Comparison of ENCODE assay signal across 8 mouse cellular contexts in the genomic region with DNA sequence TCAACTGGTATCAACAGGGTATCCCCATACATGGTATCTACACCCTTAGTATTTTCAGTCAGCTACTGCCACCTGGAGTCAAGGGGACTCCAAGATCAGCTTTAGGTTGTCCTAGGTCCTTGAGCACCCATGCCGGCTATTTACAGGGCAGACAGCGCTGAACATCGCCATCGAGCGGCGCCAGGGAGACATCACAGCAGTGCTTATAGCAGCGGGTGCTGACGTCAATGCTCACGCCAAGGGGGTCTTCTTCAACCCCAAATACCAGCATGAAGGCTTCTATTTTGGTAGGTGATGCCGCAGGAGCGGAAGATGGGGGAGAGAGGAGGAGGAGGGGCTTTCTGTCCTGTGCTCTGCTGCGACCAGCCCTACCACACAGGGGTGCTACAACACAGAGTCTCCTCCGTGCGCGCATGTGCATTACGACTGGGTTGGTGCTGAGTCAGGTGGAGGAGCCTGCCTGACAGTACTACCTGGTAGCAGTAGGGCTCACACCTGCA. TPM values are rescaled to one million over a fixed set of nuclear protein-coding genes. Genes with fewer than 3 reads are reported as not detected.
DNase-seq lines count a peak whose midpoint lies in the region; ATAC-seq and TF ChIP-seq lines count a peak whose summit lies in the region.

No protein-coding gene starts in this region.

- DNase-seq in adipocyte (ENCODE audit: low spot score) = peak; percentile 70
- DNase-seq in gastrocnemius, postnatal 14 days = peak; percentile 40
- peak; percentile 69 to 81 for DNase-seq in left cerebral cortex, postnatal 10 days (ENCODE audit: extremely low spot score in 1 of 2, low spot score in 2 of 2)
- DNase-seq in right cerebral cortex, postnatal 36 days (ENCODE audit: low spot score in 2 of 2) = peak; percentile 77 to 79

- TF ChIP-seq POLR2A in cortical plate, adult 2 months (IDR thresholded peaks at IDR 0.05; ENCODE audit: extremely low read depth, insufficient read depth, low read length) = peak; percentile 62; the same call in 1 of the 2 replicates

- peak overlapping the region; percentile 14; the same call in 1 of the 2 replicates for H3K9ac ChIP-seq in intestine, embryonic 15.5 days

- TF ChIP-seq CTCF in cortical plate, adult 2 months (IDR thresholded peaks at IDR 0.05; ENCODE audit: extremely low read depth, insufficient read depth, low read length) = peak; percentile 63

- peak overlapping the region; percentile 27 for H3K4me3 ChIP-seq in cortical plate, adult 2 months (ENCODE audit: insufficient read depth, low read length)
- H3K4me3 ChIP-seq in intestine, embryonic 15.5 days (replicated peaks) = peak overlapping the region; percentile 33; the same call in 1 of the 2 replicates

- no peak overlapping the region for H3K27ac ChIP-seq in cortical plate, adult 2 months (ENCODE audit: insufficient read depth, low read length)
- no peak overlapping the region for H3K27ac ChIP-seq in intestine, embryonic 15.5 days

- H3K9me3 ChIP-seq in intestine, embryonic 15.5 days = no peaks in the 10 kb centered on the region

- peak overlapping the region; percentile 59 for H3K4me2 ChIP-seq in intestine, embryonic 15.5 days (replicated peaks)

- no peaks in the 10 kb centered on the region for H3K4me1 ChIP-seq in cortical plate, adult 2 months (ENCODE audit: control insufficient read depth, insufficient read depth, low read length)
- H3K4me1 ChIP-seq in intestine, embryonic 15.5 days (replicated peaks) = peaks cover 14% of the 10 kb centered on the region

- WGBS in intestine, embryonic 15.5 days = 5% methylated on average over 16 of the region's 16 CpGs

- peak; percentile 93 for ATAC-seq in intestine, embryonic 15.5 days
- peak; percentile 60 for ATAC-seq in megakaryocyte-erythroid progenitor cell, adult 5-6 weeks (replicated peaks; ENCODE audit: low FRiP score, low TSS enrichment, poor library complexity, severe bottlenecking)
- no peak for ATAC-seq in erythroid progenitor cell, adult 5-6 weeks (replicated peaks; ENCODE audit: low FRiP score, poor library complexity, severe bottlenecking)

- H3K36me3 ChIP-seq in intestine, embryonic 15.5 days = no peaks in the 10 kb centered on the region

- H3K27me3 ChIP-seq in intestine, embryonic 15.5 days (replicated peaks) = no peaks in the 10 kb centered on the region

- intact Hi-C loops in gastrocnemius, postnatal 14 days (cut with DNase I; ENCODE audit: low total_unique reads) = no loop called here
- intact Hi-C loops in left cerebral cortex, postnatal 10 days (cut with DNase I) = loop anchor here (10.0 kb wide), 2 partner anchors 147 to 1073 kb away; a partner anchor contains a TSS

RNA-seq across cellular contexts. Expression of a gene that starts 14.4 kb away (rescaled TPM):
- polyA plus RNA-seq in cortical plate, adult 2 months (2012; rRNA removed) = 0.52 and 0.62 TPM in 2 replicates
- under 1 TPM; 0.04 to 0.06 TPM for total RNA-seq in gastrocnemius, postnatal 14 days (2021)
- polyA plus RNA-seq in intestine, embryonic 15.5 days (2015; fragmentation: Nextera tagmentation; extraction: Ambion mirVana) = 0.04 and 0.10 TPM in 2 replicates
- total RNA-seq in left cerebral cortex, postnatal 10 days (2021) = under 1 TPM; 0.73 to 0.79 TPM
- total RNA-seq in megakaryocyte-erythroid progenitor cell, adult 5-6 weeks (2014; fragmentation: Nextera tagmentation) = not detected in 2 replicates
- total RNA-seq in megakaryocyte-erythroid progenitor cell, adult 5-6 weeks (2017) = not detected in 2 replicates
- total RNA-seq in erythroid progenitor cell, adult 5-6 weeks (2015; ENCODE audit: low replicate concordance) = not detected in 2 replicates
- total RNA-seq in erythroid progenitor cell, adult 5-6 weeks (2017; ENCODE audit: low replicate concordance) = not detected in 2 replicates

RNA-seq across cellular contexts. Expression of a gene that starts 47.5 kb away (rescaled TPM):
- 0.13 and 0.19 TPM in 2 replicates for polyA plus RNA-seq in cortical plate, adult 2 months (2012; rRNA removed)
- total RNA-seq in gastrocnemius, postnatal 14 days (2021) = under 1 TPM; 0.11 to 0.16 TPM
- 0.10 TPM in 2 replicates for polyA plus RNA-seq in intestine, embryonic 15.5 days (2015; fragmentation: Nextera tagmentation; extraction: Ambion mirVana)
- total RNA-seq in left cerebral cortex, postnatal 10 days (2021) = under 1 TPM; 0.32 to 0.43 TPM
- not detected in 2 replicates for total RNA-seq in megakaryocyte-erythroid progenitor cell, adult 5-6 weeks (2014; fragmentation: Nextera tagmentation)
- not detected in 2 replicates for total RNA-seq in megakaryocyte-erythroid progenitor cell, adult 5-6 weeks (2017)
- total RNA-seq in erythroid progenitor cell, adult 5-6 weeks (2015; ENCODE audit: low replicate concordance) = not detected in 2 replicates
- total RNA-seq in erythroid progenitor cell, adult 5-6 weeks (2017; ENCODE audit: low replicate concordance) = not detected in 2 replicates

RNA-seq across cellular contexts. Expression of a gene that starts 47.8 kb away (rescaled TPM):
- 29.5 and 34.3 TPM in 2 replicates for polyA plus RNA-seq in cortical plate, adult 2 months (2012; rRNA removed)
- total RNA-seq in gastrocnemius, postnatal 14 days (2021) = 1 to 10 TPM; 1.2 to 1.8 TPM
- 0.94 and 1.3 TPM in 2 replicates for polyA plus RNA-seq in intestine, embryonic 15.5 days (2015; fragmentation: Nextera tagmentation; extraction: Ambion mirVana)
- 1 to 10 TPM; 3.3 to 4.2 TPM for total RNA-seq in left cerebral cortex, postnatal 10 days (2021)
- not detected in 2 replicates for total RNA-seq in megakaryocyte-erythroid progenitor cell, adult 5-6 weeks (2014; fragmentation: Nextera tagmentation)
- 3.0 and 10.2 TPM in 2 replicates for total RNA-seq in megakaryocyte-erythroid progenitor cell, adult 5-6 weeks (2017)
- not detected in 2 replicates for total RNA-seq in erythroid progenitor cell, adult 5-6 weeks (2015; ENCODE audit: low replicate concordance)
- total RNA-seq in erythroid progenitor cell, adult 5-6 weeks (2017; ENCODE audit: low replicate concordance) = not detected in 2 replicates

RNA-seq across cellular contexts. Expression of a gene that starts 48.0 kb away (rescaled TPM):
- not detected in 2 replicates for polyA plus RNA-seq in cortical plate, adult 2 months (2012; rRNA removed)
- not detected for total RNA-seq in gastrocnemius, postnatal 14 days (2021)
- polyA plus RNA-seq in intestine, embryonic 15.5 days (2015; fragmentation: Nextera tagmentation; extraction: Ambion mirVana) = not detected in 2 replicates
- total RNA-seq in left cerebral cortex, postnatal 10 days (2021) = not detected
- not detected in 2 replicates for total RNA-seq in megakaryocyte-erythroid progenitor cell, adult 5-6 weeks (2014; fragmentation: Nextera tagmentation)
- not detected in 2 replicates for total RNA-seq in megakaryocyte-erythroid progenitor cell, adult 5-6 weeks (2017)
- total RNA-seq in erythroid progenitor cell, adult 5-6 weeks (2015; ENCODE audit: low replicate concordance) = not detected in 2 replicates
- total RNA-seq in erythroid progenitor cell, adult 5-6 weeks (2017; ENCODE audit: low replicate concordance) = not detected in 2 replicates

RNA-seq across cellular contexts. Expression of a gene that starts 48.0 kb away (rescaled TPM):
- polyA plus RNA-seq in cortical plate, adult 2 months (2012; rRNA removed) = 0.08 and 0.13 TPM in 2 replicates
- not detected for total RNA-seq in gastrocnemius, postnatal 14 days (2021)
- 0.18 and 0.47 TPM in 2 replicates for polyA plus RNA-seq in intestine, embryonic 15.5 days (2015; fragmentation: Nextera tagmentation; extraction: Ambion mirVana)
- total RNA-seq in left cerebral cortex, postnatal 10 days (2021) = under 1 TPM in 1 of 2 experiments, not detected in 1; 0.28 TPM
- not detected in 2 replicates for total RNA-seq in megakaryocyte-erythroid progenitor cell, adult 5-6 weeks (2014; fragmentation: Nextera tagmentation)
- total RNA-seq in megakaryocyte-erythroid progenitor cell, adult 5-6 weeks (2017) = not detected in 2 replicates
- not detected in 2 replicates for total RNA-seq in erythroid progenitor cell, adult 5-6 weeks (2015; ENCODE audit: low replicate concordance)
- not detected in 2 replicates for total RNA-seq in erythroid progenitor cell, adult 5-6 weeks (2017; ENCODE audit: low replicate concordance)
